Mouse (Mus musculus): ENCODE measurements around the gene Tkfc.

GRCm38 (mm10) chr19:10583550-10584146, 21.8 kb downstream of the Tkfc start:
- TF ChIP-seq MYOG (IDR thresholded peaks at IDR 0.05; ENCODE audit: control insufficient read depth in 1 of 3, insufficient read depth in 1 of 3, insufficient read length in 2 of 3, low read depth in 2 of 3) (no peak), TCF12 (IDR thresholded peaks at IDR 0.05; ENCODE audit: insufficient read depth, poor library complexity, severe bottlenecking) (no peak), POLR2A (IDR thresholded peaks at IDR 0.05; ENCODE audit: insufficient read length, low read depth) (no peak), TCF3 (IDR thresholded peaks at IDR 0.05; ENCODE audit: insufficient read length, low read depth) (no peak), E2F4 (IDR thresholded peaks at IDR 0.05; ENCODE audit: insufficient read depth) (no peak), POLR2AphosphoS2 (IDR thresholded peaks at IDR 0.05; ENCODE audit: insufficient read length, low read depth) (no peak), MAX (IDR thresholded peaks at IDR 0.05; ENCODE audit: low read depth) (no peak), MYOD1 (IDR thresholded peaks at IDR 0.05; ENCODE audit: control insufficient read depth in 1 of 3, insufficient read length in 2 of 3, low read depth in 2 of 3) (no peak), REST (IDR thresholded peaks at IDR 0.05; ENCODE audit: insufficient read depth, insufficient read length) (no peak), USF1 (IDR thresholded peaks at IDR 0.05; ENCODE audit: low read depth) (no peak)

All from myocyte (in vitro differentiated cells).